Mouse (Mus musculus): ENCODE data around the gene Relb.

The Relb gene

DNA sequence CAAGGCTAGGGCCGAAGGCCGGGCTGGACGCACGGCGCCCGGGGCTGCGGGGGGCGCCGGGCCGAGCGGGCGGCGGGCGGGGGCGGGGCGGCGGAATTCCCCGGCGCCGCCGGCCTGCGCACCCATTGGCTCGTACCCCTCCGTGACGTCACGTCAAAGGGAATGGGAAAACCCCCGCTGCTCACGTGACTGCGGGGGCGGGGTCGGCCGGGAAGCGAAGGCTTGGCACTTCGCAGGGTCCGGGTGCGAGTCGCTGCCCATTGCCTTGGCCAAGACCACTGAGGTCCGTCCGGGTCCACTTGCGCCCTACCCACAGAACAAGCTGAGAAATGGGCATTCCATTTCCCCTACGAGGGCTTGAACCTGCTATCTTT lies at the start of gene Relb:
Gene Relb, minus strand, starts transcription at position 78 of the 374 bp plus-strand sequence.
- peak; percentile 85 for DNase-seq

DNA sequence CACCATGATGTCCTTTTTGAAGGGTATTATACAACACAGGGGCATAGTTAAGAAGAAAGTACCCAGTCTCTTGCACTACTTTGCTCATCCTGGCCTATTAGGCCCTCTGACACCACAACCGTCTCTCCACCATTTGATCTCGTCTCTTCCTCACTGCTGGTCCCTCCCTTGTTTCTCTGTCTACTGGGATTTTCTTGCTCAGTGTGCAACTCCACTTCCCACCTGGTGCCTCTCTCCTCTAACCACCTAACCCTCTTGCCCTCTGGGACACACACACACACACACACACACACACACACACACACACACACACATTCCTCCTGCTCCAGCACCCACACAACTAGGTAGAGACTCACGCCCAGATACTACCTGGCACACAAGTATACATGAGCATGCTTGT lies 49.7 kb upstream of the Relb start:
- DNase-seq = no peak

DNA sequence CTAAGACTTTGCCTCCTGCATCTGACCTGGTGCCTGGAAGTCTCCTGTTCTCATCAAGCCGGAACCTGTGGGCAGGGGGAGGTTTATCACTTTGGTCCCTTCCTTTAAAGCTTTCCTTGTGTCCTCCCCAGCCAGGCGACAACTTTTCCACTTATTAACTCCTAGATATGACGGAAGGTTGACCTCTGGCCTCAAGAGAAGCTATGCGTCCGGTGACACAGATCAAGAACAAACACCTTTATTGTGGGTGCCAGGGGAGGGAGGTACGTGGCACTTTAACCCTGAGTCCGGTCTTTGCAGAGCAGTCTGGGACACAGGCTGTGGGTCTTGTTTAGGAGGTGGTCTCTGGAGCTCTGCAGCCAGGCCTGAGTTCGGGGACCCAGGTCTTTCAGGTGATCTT lies 48.6 kb upstream of the Relb start, which contains the start of gene Apoc2:
Gene Apoc2, minus strand, starts transcription at position 70 of the 400 bp plus-strand sequence.
- no peak for DNase-seq

DNA sequence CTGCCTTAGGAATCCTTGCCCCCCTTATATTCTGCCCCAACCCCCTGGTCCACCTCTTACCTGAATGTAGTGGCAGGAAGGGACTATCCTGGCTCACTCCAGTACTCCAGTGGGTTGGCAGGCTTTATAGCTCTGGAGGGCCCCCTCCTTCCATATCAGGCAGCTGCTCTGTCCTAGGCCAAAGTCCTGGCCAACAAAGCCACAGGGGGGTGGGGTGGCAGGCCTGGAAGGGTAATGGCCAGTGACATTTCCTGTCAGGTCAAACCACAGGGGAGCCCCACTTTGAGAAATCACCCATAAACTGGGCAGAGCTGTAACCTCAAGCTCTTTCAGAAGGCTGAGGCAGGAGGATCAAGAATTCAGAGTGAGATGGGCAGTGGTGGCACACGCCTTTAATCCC lies 47.4 kb upstream of the Relb start:
- DNase-seq = no peak

DNA sequence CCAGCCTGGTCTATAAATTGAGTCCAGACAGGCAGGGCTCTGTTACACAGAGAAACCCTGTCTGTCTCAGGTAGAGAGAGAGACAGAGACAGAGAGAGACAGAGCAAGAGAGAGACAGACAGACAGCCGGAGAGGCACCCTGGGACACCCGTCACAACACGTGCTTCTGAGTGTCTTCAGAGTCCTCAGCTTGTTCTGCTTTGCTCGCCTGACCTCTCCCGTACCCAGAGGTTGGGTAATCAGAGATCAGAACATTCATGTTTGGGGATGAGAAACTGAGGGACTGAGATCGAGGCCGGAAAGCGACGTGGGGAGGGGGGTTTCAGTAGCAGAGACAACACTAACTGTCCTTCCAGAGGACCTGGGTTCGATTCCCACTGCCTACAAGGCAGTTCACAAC lies 46.6 kb upstream of the Relb start:
- DNase-seq = no peak

DNA sequence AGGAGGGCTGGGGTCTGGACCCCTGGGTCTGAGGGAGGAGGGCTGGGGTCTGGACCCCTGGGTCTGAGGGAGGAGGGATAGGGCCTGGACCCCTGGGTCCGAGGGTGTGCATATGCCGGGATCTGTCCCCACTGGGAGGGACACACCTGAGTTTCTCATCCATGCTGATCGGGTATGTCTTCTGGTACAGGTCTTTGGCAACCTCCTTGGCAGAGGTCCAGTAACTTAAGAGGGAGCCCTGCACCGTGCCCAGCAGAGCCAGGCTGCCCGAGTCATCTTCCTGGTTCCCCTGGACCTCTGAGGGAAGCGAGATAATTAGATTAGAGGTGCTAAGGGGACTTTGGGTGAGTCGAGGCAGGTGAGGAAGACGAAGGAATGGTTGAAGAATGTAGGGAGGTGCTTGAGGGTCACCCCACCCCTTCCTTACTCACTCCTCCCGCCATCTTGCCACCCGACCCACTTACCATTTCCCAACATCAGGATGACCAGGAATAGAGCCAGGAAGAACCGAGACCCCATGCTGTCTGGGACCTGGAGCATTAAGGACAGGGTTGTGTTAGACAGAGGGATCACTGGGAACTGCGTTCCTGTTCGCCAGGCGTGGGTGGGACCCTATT lies 44.0 kb upstream of the Relb start:
- DNase-seq = no peak

DNA sequence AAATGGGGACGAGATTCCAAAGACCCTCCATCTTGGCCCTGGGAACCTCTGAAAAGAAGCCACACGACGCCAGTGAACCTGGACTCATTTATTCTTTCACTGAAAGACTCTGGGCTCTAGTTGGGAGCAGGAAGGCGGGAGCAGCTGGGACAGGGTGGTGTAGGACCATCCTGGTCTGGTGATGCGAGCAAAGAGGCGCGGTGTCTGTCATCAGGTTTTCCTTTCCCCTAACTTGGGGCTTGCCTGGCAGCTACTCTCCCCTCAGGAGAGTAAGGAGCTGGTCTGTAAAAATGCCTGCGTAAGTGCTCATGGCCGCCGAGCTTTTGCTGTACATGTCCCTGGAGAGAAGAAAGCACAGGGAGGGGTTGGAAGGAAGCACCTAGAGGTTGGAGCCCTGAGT lies 42.3 kb upstream of the Relb start:
- no peak for DNase-seq

DNA sequence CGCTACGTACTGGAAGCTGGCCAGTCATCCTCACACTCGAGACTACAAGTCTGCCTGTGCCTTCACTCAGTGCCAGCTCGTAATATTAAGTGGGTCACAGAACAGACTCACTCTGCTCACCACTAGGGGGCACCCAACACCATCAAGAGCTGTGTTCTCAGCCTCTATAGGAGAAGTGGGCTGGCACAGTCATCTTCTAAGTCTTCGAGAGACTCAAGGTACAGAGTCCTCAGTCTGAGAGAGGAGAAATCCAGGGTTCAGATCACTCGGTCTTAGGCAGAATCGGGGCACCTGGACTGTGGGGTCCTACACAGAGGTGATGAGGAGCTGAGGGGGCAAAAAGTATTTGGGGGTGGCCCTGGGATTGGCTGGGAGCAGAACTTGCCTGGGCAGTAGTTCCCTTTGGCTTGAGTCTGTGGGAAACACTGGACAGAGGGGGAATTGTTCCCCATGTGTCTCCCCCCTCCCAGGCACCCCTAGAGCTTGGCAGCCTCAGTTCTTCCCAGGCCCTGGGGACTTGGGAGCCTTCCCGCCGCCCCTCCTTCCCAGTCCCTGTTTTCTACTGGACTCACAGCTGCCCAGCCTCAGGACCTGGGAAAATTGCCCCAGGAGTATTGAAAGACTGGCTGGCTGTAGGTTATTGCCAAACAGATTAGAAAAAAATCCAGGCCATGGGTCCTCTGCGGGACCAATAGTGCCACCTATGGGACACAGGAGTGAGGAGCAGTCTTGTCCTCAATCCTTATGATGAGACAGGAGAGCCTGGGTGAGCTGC lies 39.9 kb upstream of the Relb start:
- DNase-seq = peak; percentile 92

DNA sequence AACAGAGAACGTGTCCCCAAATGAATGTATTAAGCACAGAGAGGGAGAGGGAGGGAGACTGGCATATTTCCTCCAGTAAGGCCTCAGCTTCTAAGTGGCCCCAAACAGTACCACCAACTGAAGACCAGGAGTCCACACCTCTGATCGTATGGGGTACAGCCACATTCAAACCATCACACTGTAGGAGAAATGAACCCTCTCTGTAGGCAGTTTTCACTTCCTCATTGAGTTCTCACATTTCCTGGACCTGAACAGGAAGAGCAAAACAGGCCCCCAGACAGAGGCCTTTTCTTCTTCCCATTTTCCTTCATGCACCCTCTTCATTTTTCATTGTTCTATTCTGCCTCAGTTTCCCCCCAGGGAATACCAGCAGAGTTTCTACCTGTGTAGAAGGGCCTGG lies 38.2 kb upstream of the Relb start:
- DNase-seq = no peak

DNA sequence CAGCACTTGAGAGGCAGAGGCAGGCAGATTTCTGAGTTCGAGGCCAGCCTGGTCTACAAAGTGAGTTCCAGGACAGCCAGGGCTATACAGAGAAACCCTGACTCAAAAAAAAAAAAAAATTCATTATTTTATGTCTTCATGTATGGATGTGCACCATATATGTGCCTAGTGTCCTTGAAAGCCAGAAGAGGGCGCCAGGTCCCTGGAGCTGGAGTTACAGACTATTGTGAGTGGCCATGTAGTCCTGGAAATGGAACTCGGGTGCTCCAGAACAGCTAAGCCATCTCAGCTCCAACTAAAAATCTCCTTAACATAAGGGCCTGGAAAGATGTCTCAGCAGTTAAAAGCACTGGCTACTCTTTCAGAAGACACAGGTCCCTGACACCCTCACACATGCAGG lies 37.5 kb upstream of the Relb start:
- no peak for DNase-seq

DNA sequence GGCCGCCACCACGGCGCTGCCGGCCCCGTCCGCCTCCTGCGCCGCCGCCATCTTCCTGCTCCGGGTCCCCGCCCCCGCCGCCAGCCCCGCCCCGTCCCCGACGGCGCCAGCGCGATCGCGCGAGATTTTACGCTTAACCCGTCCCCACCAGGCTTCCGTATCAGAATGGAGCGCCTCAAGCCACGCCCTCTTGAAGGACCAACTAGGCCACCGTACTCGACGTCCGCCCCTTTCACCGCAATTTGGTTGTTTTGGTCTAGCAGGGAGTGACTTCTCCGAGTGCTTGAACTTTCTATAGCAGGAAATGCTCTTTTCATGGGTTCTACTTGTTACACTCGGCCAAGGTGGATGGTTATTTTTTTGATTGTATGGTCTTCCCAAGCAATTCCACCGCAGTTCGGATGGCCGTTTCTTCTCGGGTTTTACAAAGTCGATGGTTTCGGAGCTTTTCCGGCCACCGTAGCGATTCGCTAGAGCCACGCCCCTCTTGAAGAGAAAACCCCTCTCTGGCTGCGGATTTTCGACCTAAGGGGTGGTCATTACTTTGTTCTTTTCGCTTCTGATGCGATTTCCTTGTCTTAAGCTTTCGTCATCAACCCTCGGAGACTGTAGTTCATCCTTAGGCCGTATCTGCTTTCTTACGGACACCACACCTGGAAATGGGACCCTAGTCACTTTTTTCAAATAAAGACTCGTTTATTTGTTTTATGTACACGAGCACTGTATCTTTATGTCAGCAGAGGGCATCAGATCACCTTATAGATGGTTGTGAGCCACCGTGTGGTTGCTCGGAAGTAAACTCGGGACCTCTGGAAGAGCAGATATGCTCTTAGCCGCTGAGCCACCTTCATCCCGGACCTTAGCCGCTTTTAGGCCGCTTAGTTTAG lies 36.0 kb upstream of the Relb start, which contains the start of gene Clptm1:
Gene Clptm1, minus strand, starts transcription at position 79 of the 887 bp plus-strand sequence.
- DNase-seq = peak; percentile 98

DNA sequence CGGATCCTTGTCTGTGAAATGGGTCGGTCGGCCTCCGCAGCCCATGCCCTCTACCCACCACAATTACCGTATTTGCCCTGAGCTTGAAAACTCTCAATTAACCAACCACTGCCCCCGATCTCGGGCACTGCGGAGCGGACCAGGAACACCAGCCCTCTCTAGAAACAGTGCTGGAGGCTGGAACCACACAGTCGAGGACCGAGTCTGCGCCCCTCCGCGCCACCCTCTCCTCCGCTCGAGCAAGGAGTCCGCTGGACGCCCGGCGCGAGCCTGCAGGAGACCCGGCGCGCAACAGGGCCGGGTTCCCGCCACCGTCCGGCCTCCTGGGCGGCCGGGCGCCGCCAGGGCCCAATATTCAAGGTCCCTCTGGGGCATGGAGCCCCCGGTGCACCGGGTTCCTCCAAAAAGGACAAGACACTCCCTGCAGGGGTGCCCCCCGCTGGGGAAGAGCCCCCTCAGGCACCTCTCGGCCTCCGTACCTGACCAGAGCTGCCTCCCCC lies 35.3 kb upstream of the Relb start:
- no peak for DNase-seq

DNA sequence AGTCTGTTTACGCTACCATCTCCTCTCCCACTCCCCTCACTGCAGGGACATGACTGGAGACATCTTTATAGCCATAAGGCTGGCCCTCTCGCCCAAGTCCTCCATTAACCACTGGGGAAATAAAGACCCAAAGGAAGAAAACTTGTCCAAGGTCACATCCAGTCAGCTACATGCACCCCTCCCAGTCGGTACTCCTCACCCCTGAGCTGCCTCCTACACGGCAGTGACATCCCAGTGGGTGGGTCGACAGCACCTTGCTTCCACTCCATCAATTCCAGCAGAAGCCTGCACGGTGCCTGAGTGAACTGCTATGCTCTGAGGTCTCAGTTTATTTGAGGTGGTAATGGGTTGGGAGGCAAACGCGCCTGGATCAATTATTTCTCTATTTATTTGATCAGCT lies 34.7 kb upstream of the Relb start:
- no peak for DNase-seq

DNA sequence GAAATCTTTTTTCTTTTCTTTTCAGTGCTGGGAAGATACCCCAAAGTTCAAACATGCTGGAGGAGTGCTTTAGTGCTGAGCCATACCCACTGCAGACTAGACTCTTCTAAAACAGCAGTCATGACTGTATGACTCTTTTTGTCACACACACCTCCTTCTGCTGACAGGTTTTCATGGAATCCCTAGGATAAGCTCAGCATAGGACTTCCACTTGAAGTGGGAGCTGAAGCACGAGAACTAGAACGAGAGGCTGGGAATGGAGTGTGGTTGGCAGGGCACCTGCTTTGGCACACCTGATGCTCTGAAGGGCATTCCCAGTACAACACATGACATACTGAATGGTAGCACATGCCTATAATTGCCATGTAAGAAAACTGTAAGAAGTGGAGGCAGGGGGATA lies 23.4 kb upstream of the Relb start:
- DNase-seq = no peak

DNA sequence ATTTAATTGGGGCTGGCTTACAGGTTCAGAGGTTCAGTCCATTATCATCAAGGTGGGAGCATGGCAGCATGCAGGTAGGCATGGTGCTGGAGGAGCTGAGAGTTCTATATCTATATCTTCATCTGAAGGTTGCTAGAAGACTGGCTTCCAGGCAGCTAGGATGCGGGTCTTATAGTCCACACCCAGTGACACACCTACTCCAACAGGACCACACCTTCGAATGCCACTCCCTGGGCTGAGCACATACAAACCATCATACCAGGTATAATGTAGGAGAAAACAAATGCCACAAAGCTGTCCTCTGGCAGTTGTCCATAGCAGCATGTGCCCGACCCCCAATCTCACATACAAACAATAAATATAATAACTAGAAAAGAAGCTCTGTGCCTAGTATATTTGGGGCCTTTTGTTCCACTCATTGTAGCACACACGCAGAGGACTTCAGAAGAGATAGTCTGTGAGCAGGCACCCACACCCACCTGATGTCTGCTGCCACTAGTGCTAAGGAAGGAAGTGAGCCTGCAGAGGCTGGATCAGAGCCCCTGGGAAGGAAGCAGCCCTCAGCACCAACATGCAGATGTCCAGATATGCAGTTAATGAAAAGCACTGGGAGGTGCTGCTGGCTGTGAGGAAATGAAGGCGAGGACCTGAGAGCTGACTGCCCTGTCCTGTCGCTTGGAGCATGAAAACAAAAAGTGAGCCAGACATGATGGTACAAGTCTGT lies 22.0 kb upstream of the Relb start:
- DNase-seq = no peak

DNA sequence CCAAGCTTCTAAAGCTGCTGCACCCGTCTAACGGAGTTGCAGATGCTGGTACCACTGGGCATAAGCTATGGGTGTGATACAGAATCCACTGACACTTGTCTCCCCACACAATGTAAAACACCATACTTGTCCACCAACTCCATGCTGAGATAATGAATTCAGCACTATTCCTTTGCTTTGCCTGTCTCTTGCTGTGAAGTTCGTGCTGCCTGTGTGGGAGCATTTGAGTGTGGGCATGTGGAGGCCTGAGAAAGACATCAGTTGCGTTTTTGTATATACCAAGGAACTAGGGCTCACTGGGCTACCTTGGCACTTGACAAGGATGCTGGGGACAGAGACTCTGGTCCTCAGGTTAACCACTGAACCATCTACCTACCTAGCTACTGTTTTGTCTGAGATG lies 12.0 kb upstream of the Relb start:
- DNase-seq = no peak

DNA sequence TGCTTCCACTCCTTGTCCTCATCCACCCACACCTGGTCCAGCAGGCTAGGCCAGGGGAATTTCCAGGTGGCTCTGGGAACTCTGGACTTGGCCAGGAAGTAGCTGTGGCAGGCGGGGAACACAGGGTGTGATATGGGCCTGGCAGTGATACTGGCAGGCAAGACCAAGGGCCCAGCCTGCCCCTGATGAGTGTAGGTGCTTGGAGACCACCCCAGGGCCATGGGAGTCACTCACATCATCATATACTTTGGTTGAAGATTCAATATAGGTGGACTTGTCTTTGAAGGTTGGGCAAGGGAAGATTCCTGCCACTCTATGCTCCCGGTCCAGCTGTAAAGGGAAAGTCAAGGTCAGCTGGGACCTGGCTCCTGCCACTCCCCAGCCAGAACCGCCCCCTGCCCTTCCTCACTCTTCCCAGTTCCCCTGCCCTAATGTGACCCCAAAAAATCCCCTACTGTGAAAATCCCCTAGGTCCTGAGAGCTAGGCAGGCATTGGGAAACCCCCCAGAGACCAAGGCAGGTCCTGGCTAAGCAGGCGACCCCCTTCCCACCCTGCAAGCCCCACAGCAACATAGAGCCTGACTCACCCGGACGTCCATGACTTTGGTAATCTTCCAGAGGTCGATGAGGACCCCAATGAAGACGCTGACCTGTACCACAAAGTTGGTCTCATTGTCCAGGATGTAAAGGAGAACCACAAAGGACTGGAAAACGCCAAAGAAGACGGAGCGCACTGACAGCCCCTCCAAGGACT lies 6.0 kb upstream of the Relb start:
- no peak for DNase-seq

DNA sequence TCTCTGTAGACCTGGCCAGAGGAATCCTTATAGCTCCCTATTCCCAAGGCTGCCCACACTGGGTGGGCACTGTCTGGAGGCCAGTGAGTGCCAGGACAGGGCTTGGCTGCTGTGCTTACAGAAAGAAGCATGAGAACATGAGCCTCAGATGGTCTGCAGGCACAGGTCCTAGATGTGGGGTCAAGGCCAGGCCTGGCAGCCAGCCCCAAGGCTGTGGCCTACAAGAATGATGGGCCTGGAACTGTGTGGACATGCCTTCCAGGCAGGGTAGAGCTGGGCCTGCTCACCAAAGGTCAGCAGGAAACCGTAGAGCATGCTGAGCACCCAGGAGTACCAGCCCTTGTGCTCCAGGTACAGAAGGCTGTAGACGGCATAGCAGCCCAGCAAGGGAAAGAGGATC lies 5.4 kb upstream of the Relb start:
- DNase-seq = no peak

DNA sequence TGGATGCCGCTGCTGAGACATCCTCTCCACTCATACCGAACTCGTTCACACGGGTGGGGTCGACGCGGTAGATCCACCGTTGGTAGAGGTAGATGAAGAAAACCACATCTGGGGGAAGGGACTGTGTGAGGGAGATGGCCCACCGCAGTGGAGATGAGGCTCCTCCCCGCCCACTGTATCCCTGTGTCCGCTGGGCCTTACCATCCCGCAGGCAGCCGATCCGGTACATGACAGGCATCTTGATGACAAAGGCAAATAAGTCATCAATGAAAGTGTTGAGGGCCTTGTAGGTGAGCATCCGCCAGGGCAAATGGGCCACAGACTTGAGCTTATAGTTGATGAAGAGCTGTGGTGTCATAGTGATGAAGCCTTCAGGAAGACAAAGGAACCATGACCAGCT lies 4.6 kb upstream of the Relb start:
- no peak for DNase-seq

DNA sequence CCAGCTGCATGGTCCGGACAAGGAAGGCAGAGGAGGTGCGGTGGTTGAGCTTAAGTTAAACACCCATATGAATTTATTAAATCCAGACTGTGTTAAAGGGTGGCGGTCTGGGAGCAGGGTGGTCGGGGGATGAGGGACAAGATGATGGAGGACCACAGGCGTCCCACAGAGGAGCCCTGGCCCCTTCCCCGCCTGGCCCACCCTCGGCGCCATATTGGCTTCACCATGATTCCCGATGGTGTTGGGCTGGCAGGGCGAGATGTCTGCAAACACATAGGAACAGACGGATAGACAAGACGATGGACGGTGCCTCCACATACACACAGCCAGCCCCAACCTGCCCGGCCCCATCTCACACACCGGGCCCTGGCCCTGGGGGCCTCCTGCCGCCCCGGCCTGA lies 4.0 kb upstream of the Relb start:
- no peak for DNase-seq

DNA sequence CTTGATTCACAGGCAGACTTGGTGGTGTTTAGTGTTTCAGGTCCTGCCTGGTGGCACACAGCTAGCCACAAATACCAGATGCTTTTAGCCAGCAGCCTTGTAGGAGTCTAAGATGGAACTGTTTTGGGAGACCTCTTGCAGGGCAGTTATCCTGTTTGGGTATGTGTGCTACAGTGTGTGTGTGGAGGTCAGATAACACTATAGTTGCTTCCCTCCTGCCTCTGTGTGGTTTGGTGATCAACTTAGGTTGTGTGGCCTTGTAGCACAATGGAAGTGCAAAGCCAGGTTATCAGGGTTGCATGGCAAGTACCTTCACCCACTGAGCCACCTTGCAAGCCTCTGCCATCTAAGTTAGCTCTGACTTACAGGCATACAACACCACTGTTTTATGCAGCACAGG lies 3.5 kb upstream of the Relb start:
- DNase-seq = no peak

DNA sequence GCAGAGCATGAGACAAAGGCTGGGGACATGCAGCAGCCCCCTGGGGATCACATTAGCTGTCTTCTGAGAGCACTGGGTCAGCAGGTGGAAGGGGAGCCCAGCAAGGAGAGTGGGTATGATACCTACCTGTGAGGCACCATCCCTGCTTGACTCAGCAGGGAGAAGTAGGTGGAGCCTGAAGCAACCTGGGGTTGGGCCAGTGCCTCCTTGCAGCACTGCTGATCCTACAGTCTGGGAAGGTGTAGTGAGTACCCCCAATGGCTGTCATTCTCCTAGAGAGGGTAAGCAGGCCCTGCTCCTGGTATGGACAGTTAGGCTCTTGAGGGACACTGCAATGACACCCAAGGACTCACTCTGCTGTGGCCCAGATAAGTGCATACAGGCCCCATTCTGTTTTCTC lies 3.0 kb upstream of the Relb start:
- DNase-seq = no peak

Measured in cerebellum, adult 8-10 months (tissue).